7 mouse cellular contexts compared by ENCODE assay signal in genomic region chr19:5272801-5273733, GRCm38 (mm10). TPM values are rescaled to one million over a fixed set of nuclear protein-coding genes. Genes with fewer than 3 reads are reported as not detected.
DNase-seq lines count a peak whose midpoint lies in the region; ATAC-seq lines count a peak whose summit lies in the region.

Gene Pacs1 (minus strand): TSS chr19:5273119.

- peak within 1 kb of the TSS; percentile 71 for H3K4me3 ChIP-seq in embryonic facial prominence, embryonic 11.5 days (ENCODE audit: low read depth, low read length)
- H3K4me3 ChIP-seq in limb, embryonic 11.5 days (ENCODE audit: low read depth, low read length) = peak within 1 kb of the TSS; percentile 85
- peak within 1 kb of the TSS; percentile 96 for H3K4me3 ChIP-seq in midbrain, embryonic 14.5 days (replicated peaks; ENCODE audit: low read depth, low read length)

- H3K27ac ChIP-seq in embryonic facial prominence, embryonic 11.5 days (replicated peaks; ENCODE audit: low read depth, low read length) = peak within 1 kb of the TSS; percentile 75
- H3K27ac ChIP-seq in limb, embryonic 11.5 days (replicated peaks; ENCODE audit: low read depth, low read length) = peak within 1 kb of the TSS; percentile 85
- peak within 1 kb of the TSS; percentile 92 for H3K27ac ChIP-seq in midbrain, embryonic 14.5 days (replicated peaks; ENCODE audit: low read depth, low read length)

- H3K36me3 ChIP-seq in embryonic facial prominence, embryonic 11.5 days (replicated peaks; ENCODE audit: control insufficient read depth, insufficient read depth, low read depth, low read length) = peaks cover 16% of the 10 kb centered on the region
- peaks cover 17% of the 10 kb centered on the region for H3K36me3 ChIP-seq in limb, embryonic 11.5 days (ENCODE audit: control insufficient read depth, insufficient read depth, low read length)
- peaks cover 38% of the 10 kb centered on the region for H3K36me3 ChIP-seq in midbrain, embryonic 14.5 days (ENCODE audit: control insufficient read depth, insufficient read depth, low read length)

- no peaks in the 10 kb centered on the region for H3K4me1 ChIP-seq in embryonic facial prominence, embryonic 11.5 days (ENCODE audit: control insufficient read depth, insufficient read depth, low read length)
- peaks cover 14% of the 10 kb centered on the region for H3K4me1 ChIP-seq in limb, embryonic 11.5 days (ENCODE audit: control insufficient read depth, insufficient read depth, low read length)
- peaks cover 28% of the 10 kb centered on the region for H3K4me1 ChIP-seq in midbrain, embryonic 14.5 days (ENCODE audit: control insufficient read depth, insufficient read depth, low read length)

- H3K9me3 ChIP-seq in embryonic facial prominence, embryonic 11.5 days (replicated peaks; ENCODE audit: control insufficient read depth, low read length) = no peaks in the 10 kb centered on the region
- H3K9me3 ChIP-seq in limb, embryonic 11.5 days (ENCODE audit: control insufficient read depth, low read length) = no peaks in the 10 kb centered on the region
- no peaks in the 10 kb centered on the region for H3K9me3 ChIP-seq in midbrain, embryonic 14.5 days (ENCODE audit: control insufficient read depth, low read length)

- under 1% methylated on average over 86 of the region's 97 CpGs for WGBS in embryonic facial prominence, embryonic 11.5 days
- 1% methylated on average over 68 of the region's 97 CpGs for WGBS in limb, embryonic 11.5 days
- 1% methylated on average over 79 of the region's 97 CpGs for WGBS in midbrain, embryonic 14.5 days

- no peaks in the 10 kb centered on the region for H3K27me3 ChIP-seq in embryonic facial prominence, embryonic 11.5 days (ENCODE audit: control insufficient read depth, insufficient read depth, low read length)
- no peaks in the 10 kb centered on the region for H3K27me3 ChIP-seq in limb, embryonic 11.5 days (ENCODE audit: control insufficient read depth, insufficient read depth, low read length)
- no peaks in the 10 kb centered on the region for H3K27me3 ChIP-seq in midbrain, embryonic 14.5 days (ENCODE audit: control insufficient read depth, insufficient read depth, low read length)

- DNase-seq in adrenal gland, postnatal 10 days = peak; percentile 96
- DNase-seq in embryonic facial prominence, embryonic 11.5 days (ENCODE audit: low spot score) = peak; percentile 94
- DNase-seq in heart, adult 11 months = peak; percentile 100
- DNase-seq in kidney, adult 18-20 months = peak; percentile 87
- DNase-seq in limb, embryonic 11.5 days (ENCODE audit: low spot score) = peak; percentile 91
- peak; percentile 96 for DNase-seq in midbrain, embryonic 14.5 days
- DNase-seq in spleen, adult 18-20 months = peak; percentile 88 to 89

- peak within 1 kb of the TSS; percentile 93 for H3K9ac ChIP-seq in embryonic facial prominence, embryonic 11.5 days (replicated peaks; ENCODE audit: low read length)
- H3K9ac ChIP-seq in limb, embryonic 11.5 days (ENCODE audit: low read length) = peak within 1 kb of the TSS; percentile 89
- peak within 1 kb of the TSS; percentile 93 for H3K9ac ChIP-seq in midbrain, embryonic 14.5 days (replicated peaks; ENCODE audit: low read length)

- peak within 1 kb of the TSS; percentile 78 for H3K4me2 ChIP-seq in embryonic facial prominence, embryonic 11.5 days (ENCODE audit: low read depth, low read length)
- H3K4me2 ChIP-seq in limb, embryonic 11.5 days (ENCODE audit: low read depth, severe bottlenecking) = peak within 1 kb of the TSS; percentile 88
- peak within 1 kb of the TSS; percentile 91 for H3K4me2 ChIP-seq in midbrain, embryonic 14.5 days (ENCODE audit: low read length)

- peak; percentile 82 for ATAC-seq in embryonic facial prominence, embryonic 11.5 days (replicated peaks; ENCODE audit: insufficient number of reproducible peaks, low FRiP score, low TSS enrichment, low read depth)
- ATAC-seq in limb, embryonic 11.5 days (ENCODE audit: insufficient number of reproducible peaks, low FRiP score, low TSS enrichment, low read depth) = peak; percentile 89
- ATAC-seq in midbrain, embryonic 14.5 days (ENCODE audit: low FRiP score, low TSS enrichment) = peak; percentile 87

RNA-seq across cellular contexts. Expression of gene Pacs1, which starts in this region (rescaled TPM):
- 10 to 100 TPM; 23.3 to 28.7 TPM for total RNA-seq in adrenal gland, postnatal 10 days (2021)
- polyA plus RNA-seq in embryonic facial prominence, embryonic 11.5 days (2014; fragmentation: Nextera tagmentation; extraction: Ambion mirVana) = 24.4 and 28.4 TPM in 2 replicates
- 29.3 and 34.2 TPM in 2 replicates for polyA plus RNA-seq in limb, embryonic 11.5 days (2014; fragmentation: Nextera tagmentation; extraction: Ambion mirVana)
- 42.4 and 48.4 TPM in 2 replicates for polyA plus RNA-seq in midbrain, embryonic 14.5 days (2014; fragmentation: Nextera tagmentation; extraction: Ambion mirVana)

Comparison
In these comparisons a context has a peak if more than half of its experiments do, and no peak if none do; other contexts are left out.
1. Peak in every context shown above with its lines: DNase-seq, ATAC-seq, H3K4me3 ChIP-seq and H3K27ac ChIP-seq.